11 mouse cellular contexts compared by ENCODE assay signal in the genomic region with DNA sequence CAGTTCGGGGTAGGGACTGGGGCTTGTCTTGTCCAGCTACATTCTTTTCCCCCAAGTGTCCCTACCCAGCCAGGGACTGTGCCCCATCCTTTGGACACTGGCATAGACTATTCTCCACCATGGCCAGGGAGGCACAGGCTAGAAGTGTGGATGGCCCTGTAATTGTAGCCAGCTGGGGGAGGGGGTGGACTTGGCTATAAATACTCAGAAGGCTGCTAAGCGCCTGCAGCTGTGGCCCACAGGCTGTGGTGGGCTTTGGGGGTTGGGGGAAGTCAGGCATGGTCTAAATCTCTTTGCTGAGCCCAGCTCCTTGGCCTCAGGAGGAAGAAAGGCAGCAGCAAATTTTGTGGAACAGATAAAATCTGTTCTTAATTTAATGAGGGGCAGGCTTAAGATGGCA. TPM values are rescaled to one million over a fixed set of nuclear protein-coding genes. Genes with fewer than 3 reads are reported as not detected.
DNase-seq lines count a peak whose midpoint lies in the region; ATAC-seq lines count a peak whose summit lies in the region.
"Had no signal": no experiment of that assay in that cellular context is flagged by ENCODE, and none has a peak within 500 bp of the region (broad histone marks: within the 10 kb centered on the region; RNA-seq: fewer than 3 reads in every experiment).

No protein-coding gene starts in this region.

- H3K27me3 ChIP-seq in kidney, embryonic 15.5 days, result peaks cover 14% of the 10 kb centered on the region
- no peaks in the 10 kb centered on the region; the same call in 1 of the 2 replicates for H3K27me3 ChIP-seq in embryonic facial prominence, embryonic 11.5 days (ENCODE audit: control insufficient read depth, insufficient read depth, low read length)

- peak overlapping the region; percentile 22 for H3K4me2 ChIP-seq in kidney, embryonic 15.5 days
- H3K4me2 ChIP-seq in embryonic facial prominence, embryonic 11.5 days (ENCODE audit: low read depth, low read length), result no peak overlapping the region

- 41% methylated on average over 2 of the region's 2 CpGs for WGBS in kidney, embryonic 15.5 days
- 59% methylated on average over 2 of the region's 2 CpGs for WGBS in embryonic facial prominence, embryonic 11.5 days

- no peaks in the 10 kb centered on the region for H3K9me3 ChIP-seq in kidney, embryonic 15.5 days (replicated peaks)
- no peaks in the 10 kb centered on the region for H3K9me3 ChIP-seq in embryonic facial prominence, embryonic 11.5 days (replicated peaks; ENCODE audit: control insufficient read depth, low read length)
- H3K9me3 ChIP-seq: G1E had no signal

- no peak for DNase-seq in kidney, adult 18-20 months
- DNase-seq in embryonic facial prominence, embryonic 11.5 days (ENCODE audit: low spot score), result peak; percentile 78
- peak; percentile 74 for DNase-seq in forelimb bud, embryonic 11.5 days (ENCODE audit: low read depth, low spot score)
- peak; percentile 57 for DNase-seq in neural tube, embryonic 10.5 days (ENCODE audit: extremely low spot score, low spot score)
- DNase-seq in right cerebral cortex, postnatal 10 days (ENCODE audit: low spot score in 2 of 2), result no peak
- no peak for DNase-seq in lung, postnatal 14 days
- DNase-seq: heart, postnatal 36 days; layer of hippocampus, postnatal 36 days; lung, adult 2 months had no signal

- H3K36me3 ChIP-seq in kidney, embryonic 15.5 days, result no peaks in the 10 kb centered on the region
- no peaks in the 10 kb centered on the region for H3K36me3 ChIP-seq in embryonic facial prominence, embryonic 11.5 days (replicated peaks; ENCODE audit: control insufficient read depth, insufficient read depth, low read depth, low read length)
- H3K36me3 ChIP-seq: G1E had no signal

- no peak overlapping the region for H3K9ac ChIP-seq in kidney, embryonic 15.5 days
- H3K9ac ChIP-seq in embryonic facial prominence, embryonic 11.5 days (replicated peaks; ENCODE audit: low read length), result no peak overlapping the region

- ATAC-seq in kidney, embryonic 15.5 days (replicated peaks; ENCODE audit: low FRiP score), result no peak
- ATAC-seq in embryonic facial prominence, embryonic 11.5 days (replicated peaks; ENCODE audit: insufficient number of reproducible peaks, low FRiP score, low TSS enrichment, low read depth), result no peak

- H3K4me1 ChIP-seq in kidney, embryonic 15.5 days, result peaks cover 77% of the 10 kb centered on the region
- H3K4me1 ChIP-seq in embryonic facial prominence, embryonic 11.5 days (ENCODE audit: control insufficient read depth, insufficient read depth, low read length), result peaks cover 28% of the 10 kb centered on the region

- no peak overlapping the region for H3K4me3 ChIP-seq in kidney, embryonic 15.5 days (replicated peaks)
- H3K4me3 ChIP-seq in embryonic facial prominence, embryonic 11.5 days (ENCODE audit: low read depth, low read length), result no peak overlapping the region

- H3K27ac ChIP-seq in kidney, embryonic 15.5 days, result peak overlapping the region; percentile 85
- peak overlapping the region; percentile 61 for H3K27ac ChIP-seq in embryonic facial prominence, embryonic 11.5 days (replicated peaks; ENCODE audit: low read depth, low read length)

RNA-seq across cellular contexts. Expression of a gene that starts 4.2 kb away (rescaled TPM):
- 19.1 and 22.6 TPM in 2 replicates for polyA plus RNA-seq in kidney, embryonic 15.5 days (2015; fragmentation: Nextera tagmentation; extraction: Ambion mirVana)
- 19.9 and 24.5 TPM in 2 replicates for polyA plus RNA-seq in embryonic facial prominence, embryonic 11.5 days (2014; fragmentation: Nextera tagmentation; extraction: Ambion mirVana)
- polyA plus RNA-seq: G1E had no signal

Comparison
In these comparisons a context has a peak if more than half of its experiments do, and no peak if none do; other contexts are left out.
1. DNase-seq: peak in embryonic facial prominence, embryonic 11.5 days (single experiment), forelimb bud, embryonic 11.5 days (single experiment) and neural tube, embryonic 10.5 days (single experiment); none in kidney, adult 18-20 months (single experiment), right cerebral cortex, postnatal 10 days (0 of 2) and lung, postnatal 14 days (single experiment).